Mouse (Mus musculus): ENCODE measurements around the gene Gm17949.

- TF ChIP-seq POLR2A (IDR thresholded peaks at IDR 0.05; ENCODE audit: insufficient read depth, low read depth, low read length) = 0 out of 2 replicates have a peak, but pooled peaks have one; percentile 17
- 0 out of 2 replicates have a peak, but pooled peaks have one; percentile 20 for TF ChIP-seq EP300 (IDR thresholded peaks at IDR 0.05; ENCODE audit: insufficient read depth, low read depth, low read length)
- peak; percentile 87 for TF ChIP-seq CTCF (IDR thresholded peaks at IDR 0.05)
These were observed 49.0 kb downstream of the Gm17949 start for GRCm38 (mm10) chr17:57060231-57060801.

Data from heart, adult 2 months (tissue).